Mouse (Mus musculus): ENCODE data around the gene Epb41l4b. TPM values are rescaled to one million over a fixed set of nuclear protein-coding genes. Genes with fewer than 3 reads are reported as not detected.
A peak's percentile ranks its signal among the peaks of the same experiment; 100 is the strongest.

Gene Epb41l4b
- total RNA-seq, 2 experiments from 2014 or later: 6.3 to 8.4 TPM

- no peak for DNase-seq
- intact Hi-C loops (cut with DNase I): no loop called here
Measured at GRCm38 (mm10) chr4:56949494-56949893, 193.7 kb downstream of the Epb41l4b start.

- DNase-seq: peak; percentile 95
- intact Hi-C loops (cut with DNase I): no loop called here
Measured at GRCm38 (mm10) chr4:56946641-56947640, 196.3 kb downstream of the Epb41l4b start, which contains the start of gene Tmem245. Gene Tmem245 (minus strand): TSS chr4:56947437.

- no peak for DNase-seq
- intact Hi-C loops (cut with DNase I): no loop called here
Measured at GRCm38 (mm10) chr4:56946180-56946579, 197.1 kb downstream of the Epb41l4b start.

- DNase-seq: peak; percentile 8
- intact Hi-C loops (cut with DNase I): no loop called here
Measured at GRCm38 (mm10) chr4:56944286-56944685, 199.0 kb downstream of the Epb41l4b start.

GRCm38 (mm10) chr4:56943258-56943657 lies 200.0 kb downstream of the Epb41l4b start:
- intact Hi-C loops (cut with DNase I): no loop called here
- no peak for DNase-seq

GRCm38 (mm10) chr4:56942567-56942966 lies 200.7 kb downstream of the Epb41l4b start:
- intact Hi-C loops (cut with DNase I): no loop called here
- DNase-seq: no peak

Other genes with a start within 250 kb of the Epb41l4b start
- gene Tmem245, start 196.0 kb downstream of the Epb41l4b start, total RNA-seq (2021): 10 to 100 TPM; 33.0 to 33.1 TPM
- gene Frrs1l, start 153.0 kb downstream of the Epb41l4b start, total RNA-seq (2021): 10 to 100 TPM; 58.8 to 61.8 TPM
- 10 to 100 TPM in 1 of 2 experiments, 1 to 10 TPM in 1; 9.6 to 12.1 TPM for gene Ptpn3, start 158.4 kb upstream of the Epb41l4b start, total RNA-seq (2021)

Data from left cerebral cortex, postnatal 4 days (tissue).